Mouse (Mus musculus): Measurements from ENCODE around the gene Rab11fip4. TPM values are rescaled to one million over a fixed set of nuclear protein-coding genes. Genes with fewer than 3 reads are reported as not detected.

Gene Rab11fip4
- polyA plus RNA-seq, 1 experiment from 2014 or later: 24.0 TPM

DNA sequence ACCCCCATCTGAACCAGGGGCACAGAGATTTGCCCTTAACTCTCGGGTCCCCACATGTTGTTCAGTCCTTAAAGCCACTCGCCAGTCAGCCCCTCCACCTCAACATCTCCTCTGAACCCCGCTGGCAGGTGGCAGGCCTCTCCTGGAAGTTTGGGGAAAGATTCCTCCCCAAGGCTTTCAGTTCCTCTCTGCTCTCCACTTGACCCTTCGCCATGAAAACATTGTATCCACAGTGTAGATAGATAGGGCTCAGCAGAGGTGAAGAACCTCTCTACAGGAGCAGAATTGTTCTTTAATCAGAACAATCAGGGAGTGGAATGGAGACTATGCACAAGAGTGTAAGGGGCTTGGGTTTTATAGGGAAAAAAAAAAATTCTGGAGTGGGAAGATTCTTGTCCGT lies 66.0 kb downstream of the Rab11fip4 start:
- 80% methylated on average over 5 of the region's 5 CpGs for WGBS
- no peak overlapping the region for H3K4me3 ChIP-seq (replicated peaks; ENCODE audit: low read length)
- H3K4me1 ChIP-seq (replicated peaks; ENCODE audit: control insufficient read depth, insufficient read depth, low read length): peaks cover 13% of the 10 kb centered on the region
- no peak overlapping the region for H3K4me2 ChIP-seq (replicated peaks)
- no peak overlapping the region for H3K9ac ChIP-seq
- H3K27me3 ChIP-seq (ENCODE audit: control insufficient read depth, insufficient read depth, low read length): no peaks in the 10 kb centered on the region
- H3K9me3 ChIP-seq (ENCODE audit: control insufficient read depth, low read length): no peaks in the 10 kb centered on the region
- H3K27ac ChIP-seq: no peak overlapping the region
- no peaks in the 10 kb centered on the region for H3K36me3 ChIP-seq (replicated peaks; ENCODE audit: control insufficient read depth, insufficient read depth)
- ATAC-seq (ENCODE audit: low FRiP score) (no peak), DNase-seq (ENCODE audit: low spot score) (no peak)

DNA sequence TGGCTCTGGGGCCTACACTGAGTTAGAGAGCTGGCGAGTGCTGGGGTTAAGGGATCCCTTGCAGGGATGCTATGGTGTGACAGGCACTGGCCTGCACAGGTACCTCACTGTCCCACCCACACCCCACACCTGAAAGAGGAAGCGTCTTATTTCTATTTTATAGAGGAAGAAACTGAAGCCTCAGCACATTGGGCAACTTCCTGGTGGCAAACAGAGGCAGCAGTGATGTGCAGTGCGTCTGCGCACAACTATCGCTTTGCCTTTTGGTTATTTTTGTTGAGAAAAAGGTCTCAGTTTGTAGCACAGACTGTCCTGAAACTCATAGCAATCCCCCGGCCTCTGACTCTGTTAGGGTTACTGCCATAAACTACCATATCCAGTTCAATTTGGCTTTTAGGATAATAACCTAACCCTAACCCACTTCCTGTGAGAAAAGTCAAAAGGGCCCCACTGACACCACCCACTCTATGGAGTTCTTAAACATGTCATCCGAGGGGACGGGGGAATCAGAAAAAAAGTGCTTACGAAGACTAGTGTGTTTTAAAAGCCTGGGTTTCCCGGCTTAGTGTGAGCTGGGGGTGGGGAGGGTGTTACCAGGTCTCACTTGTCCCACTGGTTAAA lies 67.3 kb downstream of the Rab11fip4 start:
- H3K27me3 ChIP-seq (ENCODE audit: control insufficient read depth, insufficient read depth, low read length): no peaks in the 10 kb centered on the region
- no peaks in the 10 kb centered on the region for H3K9me3 ChIP-seq (ENCODE audit: control insufficient read depth, low read length)
- H3K4me2 ChIP-seq (replicated peaks): no peak overlapping the region
- no peak for DNase-seq (ENCODE audit: low spot score)
- H3K4me3 ChIP-seq (replicated peaks; ENCODE audit: low read length): no peak overlapping the region
- H3K4me1 ChIP-seq (replicated peaks; ENCODE audit: control insufficient read depth, insufficient read depth, low read length): peaks cover 13% of the 10 kb centered on the region
- no peak for ATAC-seq (ENCODE audit: low FRiP score)
- no peak overlapping the region for H3K9ac ChIP-seq
- no peak overlapping the region for H3K27ac ChIP-seq
- 91% methylated on average over 10 of the region's 10 CpGs for WGBS
- H3K36me3 ChIP-seq (replicated peaks; ENCODE audit: control insufficient read depth, insufficient read depth): no peaks in the 10 kb centered on the region

DNA sequence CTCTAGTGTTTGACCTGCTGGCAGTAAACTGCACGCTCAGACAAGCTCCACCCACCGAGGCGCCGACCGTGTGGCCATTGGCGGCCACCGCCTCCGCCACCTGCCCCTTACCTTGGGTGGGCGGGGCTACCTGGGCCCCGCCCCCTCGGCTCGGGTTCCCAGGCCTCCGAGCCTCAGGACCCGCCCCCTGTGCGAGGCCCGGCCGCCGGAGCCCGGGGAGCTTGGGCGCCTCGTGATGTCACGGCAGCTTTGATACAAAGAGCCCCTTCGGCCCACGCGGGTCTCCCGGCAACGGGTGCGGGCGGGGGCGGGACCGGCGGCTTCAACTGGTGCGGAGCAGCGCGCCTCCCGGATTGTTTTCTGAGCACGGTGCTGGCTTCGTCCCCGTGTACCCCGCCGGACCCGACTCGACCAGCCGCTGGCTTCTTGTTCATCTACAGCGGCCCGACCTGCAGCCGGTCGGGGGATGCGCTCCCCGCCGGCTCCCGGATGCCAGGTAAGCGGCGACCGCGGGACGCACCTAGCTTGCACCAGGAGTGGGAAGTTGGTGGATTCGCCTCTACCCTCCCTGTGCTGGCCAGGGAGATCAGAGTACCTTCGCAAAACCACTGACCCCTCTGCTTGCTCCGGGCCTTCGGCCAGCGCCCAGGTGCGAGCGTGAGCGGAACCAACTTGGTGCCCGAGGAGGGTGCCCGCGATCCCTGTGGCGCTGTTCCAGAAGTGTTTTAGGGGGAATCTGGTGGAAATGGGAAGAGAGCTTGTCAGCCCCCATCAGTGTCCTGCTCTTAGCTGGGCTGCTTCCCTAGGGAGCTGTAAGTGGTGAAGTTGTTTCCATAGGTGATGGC lies 69.6 kb downstream of the Rab11fip4 start:
- under 1% methylated on average over 69 of the region's 69 CpGs for WGBS
- H3K27ac ChIP-seq: peak overlapping the region; percentile 0; the same call in 1 of the 2 replicates

DNA sequence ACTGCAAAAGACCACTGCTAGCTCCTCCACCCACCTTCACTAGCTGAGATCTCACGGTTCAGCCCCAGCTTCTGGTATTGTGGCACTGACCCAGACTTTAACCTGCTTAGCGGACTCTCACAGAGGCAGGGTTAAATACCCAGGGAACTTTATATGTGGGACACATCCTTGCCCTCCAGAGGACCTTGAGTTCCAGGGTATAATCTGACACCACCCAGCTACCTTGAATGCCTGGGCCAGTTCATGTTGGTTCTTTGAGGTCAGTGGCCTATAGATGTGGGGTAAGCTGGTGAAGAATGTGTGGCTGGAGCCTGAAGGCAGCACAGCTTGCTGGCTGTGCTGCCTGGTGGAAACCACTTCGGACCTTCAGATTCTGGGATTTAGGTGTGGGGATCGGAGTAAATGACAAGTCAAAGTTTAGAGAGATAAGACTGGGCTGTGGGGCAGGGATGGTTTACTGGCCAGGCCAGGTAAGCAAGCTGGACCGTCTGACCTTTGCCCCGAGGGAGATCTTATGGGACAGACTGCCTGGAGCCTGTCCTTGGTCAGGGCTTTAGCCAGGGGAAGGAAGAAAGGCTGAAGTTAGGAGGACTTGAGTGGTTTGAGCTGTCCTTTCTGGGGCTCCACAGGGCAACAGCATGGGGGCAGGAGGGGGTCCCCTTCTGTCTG lies 71.0 kb downstream of the Rab11fip4 start:
- DNase-seq (ENCODE audit: low spot score) (no peak), ATAC-seq (ENCODE audit: low FRiP score) (no peak)
- no peak overlapping the region for H3K27ac ChIP-seq
- no peaks in the 10 kb centered on the region for H3K27me3 ChIP-seq (ENCODE audit: control insufficient read depth, insufficient read depth, low read length)
- H3K9me3 ChIP-seq (ENCODE audit: control insufficient read depth, low read length): no peaks in the 10 kb centered on the region
- 72% methylated on average over 6 of the region's 6 CpGs for WGBS
- no peak overlapping the region for H3K9ac ChIP-seq
- H3K4me2 ChIP-seq (replicated peaks): peak overlapping the region; percentile 98
- peak overlapping the region; percentile 56; the same call in 1 of the 2 replicates for H3K4me3 ChIP-seq (replicated peaks; ENCODE audit: low read length)
- peaks cover 13% of the 10 kb centered on the region for H3K4me1 ChIP-seq (replicated peaks; ENCODE audit: control insufficient read depth, insufficient read depth, low read length)
- H3K36me3 ChIP-seq (replicated peaks; ENCODE audit: control insufficient read depth, insufficient read depth): no peaks in the 10 kb centered on the region

More for the DNA sequence above, 69.6 kb downstream of the Rab11fip4 start:
- Histone ChIP-seq H3K4me1 (replicated peaks; ENCODE audit: control insufficient read depth, insufficient read depth, low read length) (peaks cover 13% of the 10 kb centered on the region), H3K9ac (peak overlapping the region; percentile 72), H3K9me3 (ENCODE audit: control insufficient read depth, low read length) (no peaks in the 10 kb centered on the region), H3K4me3 (replicated peaks; ENCODE audit: low read length) (peak overlapping the region; percentile 56), H3K36me3 (replicated peaks; ENCODE audit: control insufficient read depth, insufficient read depth) (no peaks in the 10 kb centered on the region), H3K4me2 (replicated peaks) (peak overlapping the region; percentile 98), H3K27me3 (ENCODE audit: control insufficient read depth, insufficient read depth, low read length) (no peaks in the 10 kb centered on the region)
- ATAC-seq (ENCODE audit: low FRiP score) (peak; percentile 85), DNase-seq (ENCODE audit: low spot score) (peak; percentile 76)

DNA sequence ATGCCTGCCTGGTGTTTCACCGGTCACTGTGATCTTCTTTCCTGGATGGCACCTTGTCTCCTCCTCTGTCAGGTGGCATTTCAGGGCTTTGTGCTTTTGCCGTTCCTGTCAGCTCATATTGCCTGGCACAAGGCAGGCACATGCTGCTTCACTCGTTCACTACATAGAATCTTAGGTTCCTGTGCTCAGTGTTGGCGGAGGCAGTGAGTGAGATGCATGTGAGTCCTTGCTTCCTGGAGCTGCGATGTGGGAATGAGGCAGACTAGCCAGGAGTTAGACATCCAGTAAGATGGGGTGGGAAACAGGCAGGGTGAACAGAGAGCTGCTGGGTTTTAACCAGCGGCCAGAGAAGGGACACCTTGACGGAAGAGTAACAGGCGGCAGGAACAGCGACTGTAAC lies 72.1 kb downstream of the Rab11fip4 start:
- Histone ChIP-seq H3K36me3 (replicated peaks; ENCODE audit: control insufficient read depth, insufficient read depth) (no peaks in the 10 kb centered on the region), H3K4me3 (replicated peaks; ENCODE audit: low read length) (no peak overlapping the region), H3K4me1 (replicated peaks; ENCODE audit: control insufficient read depth, insufficient read depth, low read length) (peaks cover 13% of the 10 kb centered on the region), H3K27me3 (ENCODE audit: control insufficient read depth, insufficient read depth, low read length) (no peaks in the 10 kb centered on the region), H3K27ac (no peak overlapping the region), H3K9me3 (ENCODE audit: control insufficient read depth, low read length) (no peaks in the 10 kb centered on the region), H3K9ac (no peak overlapping the region), H3K4me2 (replicated peaks) (no peak overlapping the region)
- 89% methylated on average over 9 of the region's 9 CpGs for WGBS
- ATAC-seq (ENCODE audit: low FRiP score) (no peak), DNase-seq (ENCODE audit: low spot score) (no peak)

DNA sequence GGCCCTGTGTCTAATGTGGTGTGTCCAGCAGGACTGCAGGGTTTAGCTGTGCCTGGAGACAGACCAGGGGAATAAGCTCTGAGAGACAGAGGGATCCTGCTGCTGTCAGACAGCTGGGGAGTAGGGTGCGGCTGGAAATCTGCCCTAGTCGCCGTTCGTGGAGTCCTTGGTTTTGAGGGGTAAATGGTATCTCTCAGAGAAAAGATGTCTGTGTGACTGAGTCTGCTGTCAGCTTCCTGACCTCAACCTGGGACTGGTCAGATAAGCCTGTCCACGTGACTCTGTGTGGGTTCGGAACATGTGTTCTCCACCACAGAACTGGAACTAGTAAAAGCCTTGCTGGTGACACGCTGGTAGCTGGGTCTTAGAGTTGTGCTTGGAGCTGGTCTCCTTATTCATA lies 72.6 kb downstream of the Rab11fip4 start:
- peaks cover 13% of the 10 kb centered on the region for H3K4me1 ChIP-seq (replicated peaks; ENCODE audit: control insufficient read depth, insufficient read depth, low read length)
- 86% methylated on average over 7 of the region's 7 CpGs for WGBS
- no peak for DNase-seq (ENCODE audit: low spot score)
- H3K27ac ChIP-seq: no peak overlapping the region
- no peaks in the 10 kb centered on the region for H3K27me3 ChIP-seq (ENCODE audit: control insufficient read depth, insufficient read depth, low read length)
- no peaks in the 10 kb centered on the region for H3K9me3 ChIP-seq (ENCODE audit: control insufficient read depth, low read length)
- no peak overlapping the region for H3K9ac ChIP-seq
- ATAC-seq (ENCODE audit: low FRiP score): no peak
- H3K4me2 ChIP-seq (replicated peaks): no peak overlapping the region
- no peak overlapping the region for H3K4me3 ChIP-seq (replicated peaks; ENCODE audit: low read length)
- no peaks in the 10 kb centered on the region for H3K36me3 ChIP-seq (replicated peaks; ENCODE audit: control insufficient read depth, insufficient read depth)

DNA sequence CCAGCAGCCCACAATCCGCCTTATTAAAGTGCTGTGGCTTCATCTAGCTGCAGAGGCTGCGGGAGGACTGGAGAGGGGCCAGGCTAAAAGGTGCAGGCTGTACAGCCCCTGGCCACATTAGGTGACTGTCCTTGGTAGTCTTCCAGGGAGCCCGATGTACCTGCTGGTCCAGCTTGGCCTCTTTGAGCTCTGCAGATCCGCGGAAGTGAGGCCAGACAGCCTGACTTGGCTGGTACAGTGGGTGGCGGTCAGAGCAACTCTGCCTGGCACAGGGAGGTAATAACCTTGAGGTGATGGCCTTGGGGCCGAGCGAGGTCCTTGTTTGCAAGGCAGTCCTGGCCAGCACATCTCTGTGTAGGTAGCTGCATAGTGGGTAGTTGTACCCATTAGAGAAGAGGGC lies 75.5 kb downstream of the Rab11fip4 start:
- no peak for DNase-seq (ENCODE audit: low spot score)
- Histone ChIP-seq H3K4me2 (replicated peaks) (no peak overlapping the region), H3K27ac (no peak overlapping the region), H3K27me3 (ENCODE audit: control insufficient read depth, insufficient read depth, low read length) (no peaks in the 10 kb centered on the region), H3K9me3 (ENCODE audit: control insufficient read depth, low read length) (no peaks in the 10 kb centered on the region), H3K36me3 (replicated peaks; ENCODE audit: control insufficient read depth, insufficient read depth) (no peaks in the 10 kb centered on the region), H3K9ac (no peak overlapping the region), H3K4me3 (replicated peaks; ENCODE audit: low read length) (no peak overlapping the region), H3K4me1 (replicated peaks; ENCODE audit: control insufficient read depth, insufficient read depth, low read length) (peaks cover 11% of the 10 kb centered on the region)
- 86% methylated on average over 8 of the region's 8 CpGs for WGBS
- ATAC-seq (ENCODE audit: low FRiP score): no peak

DNA sequence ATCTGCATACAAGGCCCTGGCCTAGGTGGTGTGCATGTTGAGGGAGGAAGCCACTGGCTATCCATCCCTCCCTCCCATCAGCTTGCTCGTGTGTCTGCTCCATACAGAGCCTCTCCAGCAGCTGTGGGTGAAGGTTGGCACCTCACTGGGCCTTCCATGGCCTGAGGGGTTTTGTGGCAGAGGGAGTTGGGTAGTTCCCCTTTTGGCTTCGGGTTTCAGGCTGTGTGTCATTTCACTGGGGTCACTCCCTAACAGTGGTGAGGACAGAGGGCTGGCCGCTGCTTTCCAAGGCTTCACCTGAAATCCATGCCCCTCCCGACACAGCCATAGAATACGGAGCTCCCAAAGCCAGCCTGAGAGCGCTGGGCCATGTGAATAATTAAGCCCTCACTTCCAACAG lies 78.2 kb downstream of the Rab11fip4 start:
- Histone ChIP-seq H3K4me3 (replicated peaks; ENCODE audit: low read length) (no peak overlapping the region), H3K9ac (0 out of 2 replicates have a peak overlapping the region, but pooled peaks have one; percentile 20), H3K27ac (no peak overlapping the region), H3K27me3 (ENCODE audit: control insufficient read depth, insufficient read depth, low read length) (no peaks in the 10 kb centered on the region), H3K36me3 (replicated peaks; ENCODE audit: control insufficient read depth, insufficient read depth) (no peaks in the 10 kb centered on the region), H3K4me1 (replicated peaks; ENCODE audit: control insufficient read depth, insufficient read depth, low read length) (peaks cover 9% of the 10 kb centered on the region), H3K9me3 (ENCODE audit: control insufficient read depth, low read length) (no peaks in the 10 kb centered on the region), H3K4me2 (replicated peaks) (no peak overlapping the region)
- no peak for ATAC-seq (ENCODE audit: low FRiP score)
- WGBS: 70% methylated on average over 6 of the region's 6 CpGs
- no peak for DNase-seq (ENCODE audit: low spot score)

DNA sequence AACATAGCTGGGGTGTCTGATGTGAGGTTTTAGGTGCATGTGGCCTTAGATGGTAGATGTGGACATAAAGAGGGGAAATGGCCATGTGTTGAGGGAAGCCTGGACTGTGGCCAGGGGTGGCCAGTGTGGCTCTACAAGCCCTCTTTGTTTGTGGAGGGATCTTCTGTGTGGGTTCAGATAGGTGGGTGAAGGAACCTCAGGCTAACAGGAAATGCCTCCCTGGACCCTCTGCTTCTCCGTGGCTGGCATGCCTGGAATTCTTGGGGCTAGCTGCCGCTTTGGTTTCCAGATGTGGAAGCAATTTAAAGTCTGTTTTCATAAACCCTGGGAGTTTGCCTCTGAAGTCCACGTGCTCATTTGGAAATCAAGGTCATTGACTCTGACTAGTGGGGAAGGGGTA lies 78.9 kb downstream of the Rab11fip4 start:
- H3K4me2 ChIP-seq (replicated peaks): no peak overlapping the region
- H3K4me3 ChIP-seq (replicated peaks; ENCODE audit: low read length): no peak overlapping the region
- DNase-seq (ENCODE audit: low spot score) (no peak), ATAC-seq (ENCODE audit: low FRiP score) (no peak)
- H3K27ac ChIP-seq: no peak overlapping the region
- 62% methylated on average over 3 of the region's 3 CpGs for WGBS
- no peaks in the 10 kb centered on the region for H3K27me3 ChIP-seq (ENCODE audit: control insufficient read depth, insufficient read depth, low read length)
- H3K9ac ChIP-seq: no peak overlapping the region
- H3K4me1 ChIP-seq (replicated peaks; ENCODE audit: control insufficient read depth, insufficient read depth, low read length): peaks cover 15% of the 10 kb centered on the region
- no peaks in the 10 kb centered on the region for H3K36me3 ChIP-seq (replicated peaks; ENCODE audit: control insufficient read depth, insufficient read depth)
- no peaks in the 10 kb centered on the region for H3K9me3 ChIP-seq (ENCODE audit: control insufficient read depth, low read length)

All from hindbrain, embryonic 14.5 days (tissue).